ENCODE assay signal across 8 mouse cellular contexts in genomic region chrX:43430581-43430980, GRCm38 (mm10). TPM values are rescaled to one million over a fixed set of nuclear protein-coding genes. Genes with fewer than 3 reads are reported as not detected.
DNase-seq lines count a peak whose midpoint lies in the region; ATAC-seq and TF ChIP-seq lines count a peak whose summit lies in the region.

No protein-coding gene starts in this region.

- peaks cover 11% of the 10 kb centered on the region for H3K27me3 ChIP-seq in lung, embryonic 14.5 days (ENCODE audit: insufficient read depth, low read length)
- H3K27me3 ChIP-seq in embryonic facial prominence, embryonic 11.5 days (ENCODE audit: control insufficient read depth, insufficient read depth, low read length): no peaks in the 10 kb centered on the region
- no peaks in the 10 kb centered on the region for H3K27me3 ChIP-seq in hindbrain, postnatal 0 days (ENCODE audit: insufficient read depth, low read length)
- H3K27me3 ChIP-seq in neural tube, embryonic 15.5 days (replicated peaks): no peaks in the 10 kb centered on the region

- peak; percentile 32 for DNase-seq in lung, embryonic 14.5 days
- no peak for DNase-seq in lung, adult 2 months
- peak; percentile 23 for DNase-seq in embryonic facial prominence, embryonic 11.5 days (ENCODE audit: low spot score)
- peak; percentile 59 for DNase-seq in hindbrain, postnatal 0 days (ENCODE audit: low spot score)
- no peak for DNase-seq in ovary, postnatal 10 days (ENCODE audit: low spot score)
- DNase-seq in thymus, postnatal 36 days: no peak

- TF ChIP-seq CTCF in lung, embryonic 14.5 days (IDR thresholded peaks at IDR 0.05; ENCODE audit: low read depth): 0 out of 2 replicates have a peak, but pooled peaks have one; percentile 16
- no peak for TF ChIP-seq CTCF in lung, adult 2 months (IDR thresholded peaks at IDR 0.05; ENCODE audit: insufficient read depth, low read length)
- TF ChIP-seq CTCF in hindbrain, postnatal 0 days (IDR thresholded peaks at IDR 0.05; ENCODE audit: low read depth): peak; percentile 58

- WGBS in lung, embryonic 14.5 days: 10% methylated on average over 11 of the region's 11 CpGs
- 15% methylated on average over 11 of the region's 11 CpGs for WGBS in lung, adult 2 months
- 13% methylated on average over 11 of the region's 11 CpGs for WGBS in embryonic facial prominence, embryonic 11.5 days
- WGBS in hindbrain, postnatal 0 days: 15% methylated on average over 11 of the region's 11 CpGs
- WGBS in neural tube, embryonic 15.5 days: 9% methylated on average over 11 of the region's 11 CpGs

- TF ChIP-seq POLR2A in lung, adult 2 months (IDR thresholded peaks at IDR 0.05; ENCODE audit: borderline replicate concordance, extremely low read depth, low read depth, low read length): no peak

- no peak overlapping the region for H3K9ac ChIP-seq in lung, embryonic 14.5 days
- no peak overlapping the region for H3K9ac ChIP-seq in embryonic facial prominence, embryonic 11.5 days (replicated peaks; ENCODE audit: low read length)
- H3K9ac ChIP-seq in hindbrain, postnatal 0 days (replicated peaks; ENCODE audit: low read length): peak overlapping the region; percentile 43; the same call in 1 of the 2 replicates
- H3K9ac ChIP-seq in neural tube, embryonic 15.5 days (replicated peaks): peak overlapping the region; percentile 42

- ATAC-seq in lung, embryonic 14.5 days (ENCODE audit: insufficient read depth): peak; percentile 68; the same call in 1 of the 2 replicates
- peak; percentile 67; the same call in 1 of the 2 replicates for ATAC-seq in embryonic facial prominence, embryonic 11.5 days (replicated peaks; ENCODE audit: insufficient number of reproducible peaks, low FRiP score, low TSS enrichment, low read depth)
- ATAC-seq in hindbrain, postnatal 0 days: peak; percentile 70
- ATAC-seq in neural tube, embryonic 15.5 days (ENCODE audit: low FRiP score): peak; percentile 75
- ATAC-seq in inflammation-experienced regulatory T-cells, adult 6 months: no peak

- no peaks in the 10 kb centered on the region for H3K4me1 ChIP-seq in lung, embryonic 14.5 days (ENCODE audit: insufficient read depth)
- no peaks in the 10 kb centered on the region for H3K4me1 ChIP-seq in lung, adult 2 months (ENCODE audit: control insufficient read depth, insufficient read depth, low read length)
- no peaks in the 10 kb centered on the region for H3K4me1 ChIP-seq in embryonic facial prominence, embryonic 11.5 days (ENCODE audit: control insufficient read depth, insufficient read depth, low read length)
- H3K4me1 ChIP-seq in hindbrain, postnatal 0 days (ENCODE audit: insufficient read depth, low read length): no peaks in the 10 kb centered on the region
- no peaks in the 10 kb centered on the region for H3K4me1 ChIP-seq in neural tube, embryonic 15.5 days

- H3K36me3 ChIP-seq in lung, embryonic 14.5 days (ENCODE audit: insufficient read depth): no peaks in the 10 kb centered on the region
- H3K36me3 ChIP-seq in embryonic facial prominence, embryonic 11.5 days (replicated peaks; ENCODE audit: control insufficient read depth, insufficient read depth, low read depth, low read length): no peaks in the 10 kb centered on the region
- H3K36me3 ChIP-seq in hindbrain, postnatal 0 days (ENCODE audit: insufficient read depth, low read length): no peaks in the 10 kb centered on the region
- H3K36me3 ChIP-seq in neural tube, embryonic 15.5 days: no peaks in the 10 kb centered on the region

- H3K27ac ChIP-seq in lung, embryonic 14.5 days (ENCODE audit: low read depth): no peak overlapping the region
- no peak overlapping the region for H3K27ac ChIP-seq in embryonic facial prominence, embryonic 11.5 days (replicated peaks; ENCODE audit: low read depth, low read length)
- H3K27ac ChIP-seq in hindbrain, postnatal 0 days: peak overlapping the region; percentile 68
- peak overlapping the region; percentile 82 for H3K27ac ChIP-seq in neural tube, embryonic 15.5 days (replicated peaks)

- peak overlapping the region; percentile 26 for H3K4me3 ChIP-seq in lung, embryonic 14.5 days (ENCODE audit: low read depth, low read length)
- no peak overlapping the region for H3K4me3 ChIP-seq in lung, adult 2 months (replicated peaks; ENCODE audit: extremely low read depth, low read depth, low read length)
- H3K4me3 ChIP-seq in embryonic facial prominence, embryonic 11.5 days (ENCODE audit: low read depth, low read length): peak overlapping the region; percentile 32
- H3K4me3 ChIP-seq in hindbrain, postnatal 0 days (ENCODE audit: low read length): peak overlapping the region; percentile 43
- peak overlapping the region; percentile 47 for H3K4me3 ChIP-seq in neural tube, embryonic 15.5 days (replicated peaks)

- peak overlapping the region; percentile 59 for H3K4me2 ChIP-seq in lung, embryonic 14.5 days
- H3K4me2 ChIP-seq in embryonic facial prominence, embryonic 11.5 days (ENCODE audit: low read depth, low read length): peak overlapping the region; percentile 64
- H3K4me2 ChIP-seq in hindbrain, postnatal 0 days (ENCODE audit: low read depth, low read length): peak overlapping the region; percentile 59
- peak overlapping the region; percentile 65 for H3K4me2 ChIP-seq in neural tube, embryonic 15.5 days

- H3K9me3 ChIP-seq in lung, embryonic 14.5 days (ENCODE audit: low read depth, low read length): no peaks in the 10 kb centered on the region
- no peaks in the 10 kb centered on the region for H3K9me3 ChIP-seq in embryonic facial prominence, embryonic 11.5 days (replicated peaks; ENCODE audit: control insufficient read depth, low read length)
- no peaks in the 10 kb centered on the region for H3K9me3 ChIP-seq in hindbrain, postnatal 0 days (ENCODE audit: low read length)
- no peaks in the 10 kb centered on the region for H3K9me3 ChIP-seq in neural tube, embryonic 15.5 days (replicated peaks)

RNA-seq across cellular contexts. Expression of gene Tenm1, which starts 1.7 kb away (rescaled TPM):
- 0.11 and 0.41 TPM in 2 replicates for polyA plus RNA-seq in lung, embryonic 14.5 days (2014; fragmentation: Nextera tagmentation; extraction: Ambion mirVana)
- not detected in 2 replicates for polyA plus RNA-seq in lung, adult 2 months (2012; rRNA removed)
- 0.53 and 0.74 TPM in 2 replicates for polyA plus RNA-seq in embryonic facial prominence, embryonic 11.5 days (2014; fragmentation: Nextera tagmentation; extraction: Ambion mirVana)
- total RNA-seq in hindbrain, postnatal 0 days (2014; rRNA removed): 54.4 and 56.4 TPM in 2 replicates
- 20.9 and 24.4 TPM in 2 replicates for polyA plus RNA-seq in hindbrain, postnatal 0 days (2015; fragmentation: Nextera tagmentation; extraction: Ambion mirVana)
- 25.8 and 31.2 TPM in 2 replicates for polyA plus RNA-seq in neural tube, embryonic 15.5 days (2015; fragmentation: Nextera tagmentation; extraction: Ambion mirVana)
- under 1 TPM; 0.05 to 0.15 (median 0.12) TPM for polyA plus RNA-seq in inflammation-experienced regulatory T-cells, adult 6 months (2017; shearing (Covaris generic))

Comparison
In these comparisons a context has a peak if more than half of its experiments do, and no peak if none do; other contexts are left out.
1. DNase-seq: peak in lung, embryonic 14.5 days (single experiment), embryonic facial prominence, embryonic 11.5 days (single experiment) and hindbrain, postnatal 0 days (single experiment); none in lung, adult 2 months (single experiment), ovary, postnatal 10 days (single experiment) and thymus, postnatal 36 days (0 of 2).
2. H3K27ac ChIP-seq: peak in hindbrain, postnatal 0 days (single experiment) and neural tube, embryonic 15.5 days (single experiment); none in lung, embryonic 14.5 days (single experiment) and embryonic facial prominence, embryonic 11.5 days (single experiment).
3. H3K9ac ChIP-seq: peak in hindbrain, postnatal 0 days (single experiment) and neural tube, embryonic 15.5 days (single experiment); none in lung, embryonic 14.5 days (single experiment) and embryonic facial prominence, embryonic 11.5 days (single experiment).
4. RNA of gene Tenm1, which starts 1.7 kb away (polyA plus RNA-seq): 25.8 to 31.2 TPM in neural tube, embryonic 15.5 days and 20.9 to 24.4 TPM in hindbrain, postnatal 0 days; 0.53 to 0.74 TPM in embryonic facial prominence, embryonic 11.5 days, 0.05 to 0.15 TPM in inflammation-experienced regulatory T-cells, adult 6 months, 0.11 to 0.41 TPM in lung, embryonic 14.5 days and not detected in lung, adult 2 months; every median in the first group is over 10 times any median in the second.
5. Peak in every context shown above with its lines, with median percentiles within 50 percentile points of each other: H3K4me2 ChIP-seq.